Mouse (Mus musculus) CD4-positive naive resting alpha-beta T cell, adult 76 days (primary cell): ENCODE data around the gene Aldh1a7. TPM values are rescaled to one million over a fixed set of nuclear protein-coding genes. Genes with fewer than 3 reads are reported as not detected.

Source experiments
- total RNA-seq: library from RNA; stranded (reverse); gene quantifications from one replicate; pipeline ENCODE4 v1.2.4, GENCODE M21; 2023

The Aldh1a7 gene
- not detected for total RNA-seq

DNA sequence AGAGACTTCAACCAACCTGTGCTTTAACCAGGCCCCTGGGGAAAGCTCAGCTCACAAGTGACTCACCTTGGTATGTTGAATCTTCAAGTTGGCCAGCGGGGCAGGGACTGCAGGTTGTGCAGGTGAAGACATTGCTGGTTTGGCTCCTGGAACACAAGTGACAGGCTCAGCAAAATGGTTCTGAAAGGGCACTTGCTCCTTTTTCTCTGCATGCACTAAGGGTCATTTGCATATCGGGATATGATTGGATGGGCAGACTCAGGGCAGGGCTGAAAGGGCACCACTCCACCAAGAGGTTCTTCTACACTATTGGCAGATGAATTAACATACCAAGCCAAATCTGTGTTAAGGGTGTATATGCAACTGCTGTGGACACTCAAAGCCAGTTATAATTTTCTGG lies at the start of gene Aldh1a7:
TSS of gene Aldh1a7 (minus strand) at position 182 of the 400 bp plus-strand sequence.

Other genes with a start within 250 kb of the Aldh1a7 start
- 1.00 TPM for gene Aldh1a1, start 234.8 kb downstream of the Aldh1a7 start, total RNA-seq
- gene Tmc1, start 226.6 kb upstream of the Aldh1a7 start, total RNA-seq: not detected